Mouse (Mus musculus) frontal cortex, adult (tissue): ENCODE measurements around the gene Caprin1.

ENCODE experiments used
- ATAC-seq: cut with Nextera tagmentation; 2 replicates; pipeline ENCODE4 v1.9.2; 2017; ENCODE audit warnings: mild to moderate bottlenecking, moderate library complexity, mixed read lengths; ENCODE audit not compliant: low TSS enrichment

Caprin1 gene

GRCm38 (mm10) chr2:103730999-103731398 is 66.5 kb downstream of the Caprin1 start:
- ATAC-seq, result peak; percentile 96

- ATAC-seq, result no peak
Observed at GRCm38 (mm10) chr2:103728027-103728540, 69.4 kb downstream of the Caprin1 start.

- ATAC-seq, result no peak
Observed at GRCm38 (mm10) chr2:103724521-103724920, 72.9 kb downstream of the Caprin1 start.

DNA sequence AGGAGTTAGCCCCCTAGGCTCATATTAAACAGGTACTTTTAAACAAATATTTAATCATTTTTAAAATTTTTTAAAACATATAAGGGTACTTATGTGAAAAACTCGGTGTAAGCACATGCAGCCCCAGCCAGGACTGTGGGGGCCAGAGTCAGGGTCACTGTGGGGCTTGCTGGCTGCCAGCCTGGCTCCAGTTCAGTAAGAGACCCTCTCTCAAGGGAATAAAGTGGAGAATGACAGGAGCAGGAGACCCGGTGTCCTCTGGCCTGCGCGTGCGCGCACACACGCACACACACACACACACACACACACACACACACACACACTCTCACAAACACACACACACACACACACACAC is 78.2 kb downstream of the Caprin1 start:
- no peak for ATAC-seq

GRCm38 (mm10) chr2:103718594-103719291 is 78.7 kb downstream of the Caprin1 start:
- peak; percentile 94 for ATAC-seq

- no peak for ATAC-seq
Observed at GRCm38 (mm10) chr2:103714412-103714811, 83.0 kb downstream of the Caprin1 start.

DNA sequence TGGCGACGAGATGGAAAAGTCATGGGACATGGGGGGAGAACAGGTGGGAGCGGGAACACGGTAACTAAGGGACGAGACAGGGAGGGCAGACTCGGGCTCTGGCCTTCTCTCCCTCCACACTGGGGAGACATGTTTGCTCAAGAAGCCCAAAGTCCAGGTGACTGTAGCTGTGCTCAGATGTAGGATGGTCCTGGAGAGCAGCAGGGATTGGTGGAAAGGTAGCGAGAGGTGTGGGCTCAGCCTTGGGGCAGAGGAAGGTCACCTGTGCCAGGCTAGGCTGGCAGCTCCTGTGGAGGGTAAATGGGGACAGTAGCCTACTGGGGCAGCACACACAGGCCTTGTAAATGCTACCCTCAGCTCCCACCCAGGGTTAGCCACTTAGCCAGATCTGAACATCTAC is 83.6 kb downstream of the Caprin1 start:
- no peak for ATAC-seq
